Mouse (Mus musculus) midbrain, embryonic 16.5 days (tissue): Measurements from ENCODE around the gene Bsnd. TPM values are rescaled to one million over a fixed set of nuclear protein-coding genes. Genes with fewer than 3 reads are reported as not detected.

Experiments used
- ATAC-seq: fragments of 200-750 bp; cut with Nextera tagmentation; 2 replicates; pipeline ENCODE4 v1.8.0; 2017; ENCODE audit warnings: moderate TSS enrichment
- H3K27ac ChIP-seq: fragments of 300-500 bp; sonication (generic); 2 replicates; pipeline ENCODE4 v1.5.1; 2014; ENCODE audit warnings: mild to moderate bottlenecking, low read length, mixed read lengths
- H3K27me3 ChIP-seq: fragments of 300-500 bp; sonication (generic); 2 replicates; pipeline ENCODE4 v1.6.1; 2014; ENCODE audit warnings: low read depth, low read length, mixed read lengths; ENCODE audit not compliant: control insufficient read depth, insufficient read depth
- H3K36me3 ChIP-seq: fragments of 300-500 bp; sonication (generic); 2 replicates; pipeline ENCODE4 v1.6.1; 2014; ENCODE audit warnings: mild to moderate bottlenecking, low read length, moderate library complexity, mixed read lengths; ENCODE audit not compliant: control insufficient read depth, insufficient read depth
- H3K4me1 ChIP-seq: fragments of 300-500 bp; sonication (generic); 2 replicates; pipeline ENCODE4 v1.6.1; 2014; ENCODE audit warnings: mild to moderate bottlenecking, low read length, mixed read lengths; ENCODE audit not compliant: control insufficient read depth, insufficient read depth
- H3K4me2 ChIP-seq: fragments of 300-500 bp; sonication (generic); 2 replicates; pipeline ENCODE4 v1.6.1; 2014; ENCODE audit warnings: mild to moderate bottlenecking, low read length, mixed read lengths
- H3K4me3 ChIP-seq: fragments of 300-500 bp; sonication (generic); 2 replicates; pipeline ENCODE4 v1.5.1; 2014; ENCODE audit warnings: low read depth, mild to moderate bottlenecking, low read length, moderate library complexity, mixed read lengths
- H3K9ac ChIP-seq: fragments of 300-500 bp; sonication (generic); 2 replicates; pipeline ENCODE4 v1.6.1; 2014; ENCODE audit warnings: low read depth, low read length, mixed read lengths
- H3K9me3 ChIP-seq: fragments of 300-500 bp; sonication (generic); replicated peaks from 2 replicates; pipeline ENCODE4 v1.6.1; 2014; ENCODE audit warnings: mild to moderate bottlenecking, low read length, mixed read lengths; ENCODE audit not compliant: control insufficient read depth, poor library complexity, severe bottlenecking
- WGBS: fragments of 180-500 bp; shearing (Covaris S2); extraction: QIAGEN DNeasy Blood & Tissue Kit; methylation state at CpG from one replicate; pipeline ENCODE4 v1.1.7; 2014; 5-methylcytosine and 5-hydroxymethylcytosine counted together
- polyA plus RNA-seq: library from polyadenylated mRNA; unstranded; fragments of >200 nt; fragmentation: Nextera tagmentation; extraction: Ambion mirVana; gene quantifications from 2 replicates; pipeline ENCODE4 v1.2.1, GENCODE M21; 2015

Bsnd gene
- not detected in 2 replicates for polyA plus RNA-seq

DNA sequence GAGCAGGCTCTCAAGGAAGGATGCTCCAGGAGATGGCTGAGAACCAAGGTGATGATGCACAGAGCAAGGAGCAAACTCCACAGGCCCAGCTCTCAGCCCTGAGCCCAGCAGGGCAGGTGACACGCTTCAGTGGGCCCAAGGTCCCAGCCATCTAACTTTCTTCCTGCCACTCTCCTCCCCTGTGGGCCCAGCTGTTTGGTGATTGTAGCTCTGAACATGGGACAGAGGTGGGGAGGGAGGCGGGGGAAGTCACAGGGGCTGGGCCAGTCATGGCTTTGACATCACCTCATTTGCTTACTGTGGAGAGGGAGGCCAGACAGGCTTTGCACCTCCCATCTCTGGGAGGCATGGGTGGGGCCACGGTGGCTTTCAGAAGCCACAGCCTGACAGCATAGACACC, at the start of gene Bsnd:
TSS of gene Bsnd (minus strand) at position 168 of the 400 bp plus-strand sequence.
- no peaks in the 10 kb centered on the region for H3K27me3 ChIP-seq
- H3K9me3 ChIP-seq: no peaks in the 10 kb centered on the region
- ATAC-seq: no peak
- no peaks in the 10 kb centered on the region for H3K36me3 ChIP-seq
- no peaks in the 10 kb centered on the region for H3K4me1 ChIP-seq
- no peak within 1 kb of the TSS for H3K9ac ChIP-seq
- H3K4me3 ChIP-seq: no peak within 1 kb of the TSS
- H3K4me2 ChIP-seq: no peak within 1 kb of the TSS
- 59% methylated on average over 3 of the region's 3 CpGs for WGBS
- H3K27ac ChIP-seq: no peak within 1 kb of the TSS

DNA sequence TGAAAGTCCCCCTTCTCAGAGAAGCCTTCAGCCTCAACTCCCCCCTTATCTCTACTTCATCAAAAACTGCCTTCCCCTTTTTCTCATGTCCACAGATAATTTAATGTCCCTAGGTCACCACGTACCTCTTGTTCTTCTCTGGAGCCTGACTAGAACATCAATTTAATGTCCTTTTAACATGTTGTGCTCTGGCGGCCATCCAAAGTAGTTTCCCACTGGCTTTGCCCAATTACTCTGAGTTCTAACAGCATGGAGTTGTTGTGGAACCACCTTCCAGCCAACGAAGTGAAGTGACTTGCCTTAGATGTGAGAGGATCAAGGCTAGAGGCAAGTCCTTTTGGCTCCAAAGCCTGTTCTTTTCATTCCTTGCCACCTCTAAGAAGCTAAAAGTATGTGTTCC, 49.4 kb upstream of the Bsnd start:
- no peak overlapping the region for H3K9ac ChIP-seq

DNA sequence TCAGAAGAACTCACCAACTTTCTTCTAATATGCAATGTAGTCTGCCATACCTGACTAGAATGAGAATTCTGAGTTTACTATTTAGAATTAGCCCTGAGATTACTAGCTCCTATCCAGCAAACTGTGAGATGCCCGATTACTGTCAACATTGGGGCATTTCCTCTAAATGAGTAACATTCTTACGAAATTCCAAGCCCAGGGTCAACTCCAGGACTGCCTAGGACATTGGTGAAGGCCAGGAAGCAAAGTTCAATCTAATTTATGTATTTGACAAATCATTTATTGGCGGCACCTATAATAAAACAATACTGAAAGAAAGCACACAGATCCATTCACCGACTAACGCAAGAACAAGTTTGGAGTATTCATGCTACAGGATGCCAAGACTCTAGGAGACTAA, 47.7 kb upstream of the Bsnd start:
- Histone ChIP-seq H3K4me3 (no peak overlapping the region), H3K9me3 (no peaks in the 10 kb centered on the region), H3K27me3 (no peaks in the 10 kb centered on the region), H3K36me3 (no peaks in the 10 kb centered on the region), H3K4me2 (no peak overlapping the region), H3K27ac (no peak overlapping the region), H3K4me1 (no peaks in the 10 kb centered on the region), H3K9ac (no peak overlapping the region)
- 90% methylated on average over 5 of the region's 5 CpGs for WGBS
- ATAC-seq: no peak

More for the DNA sequence above, 49.4 kb upstream of the Bsnd start:
- Histone ChIP-seq H3K36me3 (no peaks in the 10 kb centered on the region), H3K4me3 (no peak overlapping the region), H3K4me1 (no peaks in the 10 kb centered on the region), H3K9me3 (no peaks in the 10 kb centered on the region), H3K4me2 (no peak overlapping the region), H3K27ac (no peak overlapping the region), H3K27me3 (no peaks in the 10 kb centered on the region)
- no peak for ATAC-seq
- 63% methylated on average over 3 of the region's 3 CpGs for WGBS

DNA sequence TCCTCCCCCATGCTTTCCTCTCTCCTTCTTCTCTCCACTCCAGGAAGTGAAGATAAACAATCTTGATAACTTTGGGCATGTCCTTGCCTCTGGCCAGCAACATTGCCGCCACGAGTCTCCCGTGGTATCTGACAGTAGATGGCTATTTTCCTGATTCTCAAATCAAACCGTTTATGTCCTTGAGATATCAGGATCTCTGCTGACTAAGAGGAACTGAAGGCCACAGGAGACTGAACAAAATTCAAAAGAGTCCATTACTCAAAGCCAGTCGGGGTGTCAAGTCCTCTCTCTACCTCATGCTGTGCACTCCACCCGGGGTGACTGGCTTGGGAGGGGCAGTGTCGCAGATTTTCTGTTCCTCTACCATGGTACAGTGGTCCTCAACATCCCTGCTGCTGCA, 42.2 kb upstream of the Bsnd start:
- Histone ChIP-seq H3K27ac (no peak overlapping the region), H3K4me3 (no peak overlapping the region), H3K9ac (no peak overlapping the region), H3K27me3 (no peaks in the 10 kb centered on the region), H3K36me3 (no peaks in the 10 kb centered on the region), H3K9me3 (no peaks in the 10 kb centered on the region), H3K4me2 (no peak overlapping the region), H3K4me1 (peaks cover 3% of the 10 kb centered on the region; the same call in 1 of the 2 replicates)
- WGBS: 74% methylated on average over 7 of the region's 7 CpGs
- ATAC-seq: no peak

DNA sequence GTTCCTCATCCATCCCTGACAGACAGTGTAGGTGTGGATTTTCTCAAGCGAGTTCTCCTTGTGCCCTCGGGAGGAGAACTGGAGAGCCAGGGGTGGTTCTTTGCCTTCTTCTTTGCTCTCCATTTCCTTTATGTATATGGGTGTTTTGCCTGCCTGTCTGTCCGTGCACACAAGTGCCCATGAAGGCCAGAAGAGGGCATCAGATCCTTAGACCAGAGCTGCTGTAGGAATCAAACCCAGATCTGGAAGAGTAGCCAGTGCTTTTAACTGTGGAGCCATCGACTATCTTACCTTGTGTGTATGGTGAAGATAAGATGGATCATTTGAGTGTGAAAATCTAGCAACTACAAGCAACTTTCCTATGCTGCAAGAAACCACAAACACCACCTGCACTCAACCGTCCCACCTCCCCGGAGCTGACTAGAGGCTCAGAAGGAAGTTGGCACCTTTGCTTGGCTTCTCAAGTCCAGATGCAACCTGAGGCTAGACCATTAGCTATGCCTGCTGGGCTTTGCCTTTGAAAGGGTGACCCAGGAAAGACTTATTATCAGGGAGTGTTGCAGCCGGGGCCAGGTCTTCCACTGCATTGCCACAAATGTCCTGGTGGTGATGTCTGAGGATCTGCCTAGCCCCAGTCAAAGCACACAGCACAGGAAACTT, 41.5 kb upstream of the Bsnd start:
- Histone ChIP-seq H3K27me3 (no peaks in the 10 kb centered on the region), H3K9ac (no peak overlapping the region), H3K4me1 (peaks cover 3% of the 10 kb centered on the region; the same call in 1 of the 2 replicates), H3K4me2 (no peak overlapping the region), H3K36me3 (no peaks in the 10 kb centered on the region), H3K4me3 (no peak overlapping the region), H3K27ac (no peak overlapping the region), H3K9me3 (no peaks in the 10 kb centered on the region)
- WGBS: 64% methylated on average over 7 of the region's 7 CpGs
- ATAC-seq: no peak

DNA sequence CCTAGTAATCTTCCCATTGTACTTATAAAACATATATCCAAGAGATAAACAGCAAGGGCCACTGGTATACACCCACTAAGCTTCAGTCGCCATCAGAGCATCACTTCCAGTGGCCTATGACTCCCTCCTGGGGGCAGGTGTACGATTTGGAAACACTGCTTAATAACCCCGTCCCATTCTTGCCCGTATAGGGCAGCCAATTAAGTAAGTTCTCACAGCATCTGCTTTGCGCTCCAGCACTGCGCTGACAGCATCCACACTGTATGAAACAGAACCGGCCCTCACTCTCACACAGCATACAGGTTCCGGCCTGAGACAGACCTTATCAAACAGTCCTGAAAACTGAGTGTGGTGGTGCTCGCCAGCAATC, 38.0 kb upstream of the Bsnd start:
- H3K9ac ChIP-seq: 0 out of 2 replicates have a peak overlapping the region, but pooled peaks have one; percentile 20
- peak; percentile 71 for ATAC-seq
- no peaks in the 10 kb centered on the region for H3K36me3 ChIP-seq
- H3K4me3 ChIP-seq: no peak overlapping the region
- H3K27me3 ChIP-seq: no peaks in the 10 kb centered on the region
- no peak overlapping the region for H3K27ac ChIP-seq
- 66% methylated on average over 9 of the region's 9 CpGs for WGBS
- H3K4me2 ChIP-seq: no peak overlapping the region
- H3K4me1 ChIP-seq: peaks cover 3% of the 10 kb centered on the region; the same call in 1 of the 2 replicates
- no peaks in the 10 kb centered on the region for H3K9me3 ChIP-seq

DNA sequence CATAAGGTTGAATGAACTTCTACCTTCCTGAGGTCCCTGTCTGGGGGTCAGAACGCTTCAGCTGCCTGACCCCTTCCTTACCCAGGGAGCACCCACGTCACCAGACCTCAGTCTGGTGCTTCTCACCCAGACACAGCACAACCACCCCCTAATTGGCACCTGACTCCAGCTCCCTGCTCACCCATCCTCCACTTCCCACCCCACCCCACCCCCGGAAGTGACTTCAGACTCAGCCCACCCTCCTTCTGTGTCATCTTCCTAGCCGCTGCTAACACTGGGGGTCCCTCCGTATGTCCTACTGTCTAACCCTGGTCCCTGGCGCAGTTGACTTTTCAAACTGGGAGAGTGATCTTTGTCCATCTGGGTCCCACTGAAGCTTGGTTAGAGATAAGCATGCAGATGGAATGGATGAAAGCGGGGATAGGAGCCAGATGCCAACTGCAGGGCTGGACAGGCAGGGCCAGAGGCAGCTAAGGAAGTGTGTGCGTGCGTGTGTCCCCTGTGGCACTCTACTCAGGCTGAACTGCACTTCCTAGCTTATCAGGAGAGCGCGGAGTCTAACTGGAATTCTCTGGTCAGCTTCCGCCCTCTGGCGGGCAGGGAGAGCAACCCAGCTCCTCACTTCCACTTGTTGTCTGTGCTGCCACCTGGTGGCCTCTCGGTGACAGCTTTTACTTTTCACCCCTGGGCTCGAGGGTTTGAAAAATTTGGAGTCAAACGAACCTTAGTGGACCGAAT, 37.5 kb upstream of the Bsnd start:
- Histone ChIP-seq H3K9ac (peak overlapping the region; percentile 40; the same call in 1 of the 2 replicates), H3K4me3 (peak overlapping the region; percentile 16), H3K4me2 (peak overlapping the region; percentile 58), H3K27me3 (no peaks in the 10 kb centered on the region), H3K9me3 (no peaks in the 10 kb centered on the region), H3K27ac (no peak overlapping the region), H3K36me3 (no peaks in the 10 kb centered on the region), H3K4me1 (peaks cover 3% of the 10 kb centered on the region; the same call in 1 of the 2 replicates)
- peak; percentile 85 for ATAC-seq
- 17% methylated on average over 17 of the region's 17 CpGs for WGBS

DNA sequence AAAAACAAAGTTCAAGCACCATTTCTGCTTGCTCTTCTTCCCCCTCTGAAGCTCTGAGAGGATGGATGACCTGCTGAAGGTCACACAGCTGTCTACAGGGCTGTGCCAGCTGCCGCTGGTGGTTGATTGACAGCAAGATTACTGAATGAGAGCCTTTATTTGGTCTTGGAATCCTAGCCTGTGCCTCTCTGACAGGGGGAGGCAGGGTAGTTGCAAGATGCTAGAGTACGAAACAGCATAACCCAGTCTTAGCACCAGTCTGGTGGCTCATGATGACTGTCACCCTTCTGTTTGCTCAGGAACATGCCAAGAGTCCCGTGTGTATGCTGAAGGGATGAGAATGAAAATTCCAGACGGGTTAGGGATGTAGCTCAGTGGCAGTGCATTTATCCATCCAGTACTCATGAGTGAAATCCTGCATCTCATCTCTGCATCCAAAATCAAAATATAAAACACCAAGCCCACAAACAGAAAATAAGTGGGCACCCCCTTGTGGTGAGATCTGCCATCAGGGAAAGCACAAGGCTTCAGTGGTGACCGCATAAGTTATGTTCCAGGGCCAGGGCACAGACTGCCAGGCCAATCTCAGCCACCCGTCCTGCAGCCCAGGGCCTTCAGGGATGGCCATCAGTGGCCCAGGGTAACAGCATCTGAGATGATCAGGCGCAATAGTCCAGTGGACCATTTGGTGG, 35.9 kb upstream of the Bsnd start:
- no peak overlapping the region for H3K4me2 ChIP-seq
- 74% methylated on average over 7 of the region's 7 CpGs for WGBS
- peaks cover 3% of the 10 kb centered on the region; the same call in 1 of the 2 replicates for H3K4me1 ChIP-seq
- no peak overlapping the region for H3K27ac ChIP-seq
- H3K9ac ChIP-seq: no peak overlapping the region
- H3K9me3 ChIP-seq: no peaks in the 10 kb centered on the region
- ATAC-seq: no peak
- no peaks in the 10 kb centered on the region for H3K36me3 ChIP-seq
- no peaks in the 10 kb centered on the region for H3K27me3 ChIP-seq
- H3K4me3 ChIP-seq: no peak overlapping the region

DNA sequence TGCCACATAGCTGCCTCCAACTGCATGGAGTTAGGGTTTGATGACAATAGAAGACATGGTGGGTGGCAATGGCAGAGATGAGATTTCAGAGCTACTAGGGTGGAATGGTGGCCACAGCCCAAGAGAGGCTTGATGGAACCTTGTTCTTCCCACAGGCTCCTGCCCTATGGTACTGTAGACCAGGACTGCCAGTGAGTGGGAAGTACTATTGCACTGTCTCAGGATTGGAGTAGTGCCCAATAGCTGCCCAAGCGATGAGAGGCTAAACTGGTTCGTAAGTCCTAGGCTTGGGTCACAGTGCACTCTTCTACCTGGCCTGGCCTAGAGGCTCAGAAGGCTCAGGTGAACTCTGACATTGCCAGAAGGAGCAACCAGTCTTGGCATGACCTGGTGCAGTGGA, 32.9 kb upstream of the Bsnd start:
- Histone ChIP-seq H3K4me2 (no peak overlapping the region), H3K36me3 (no peaks in the 10 kb centered on the region), H3K27ac (no peak overlapping the region), H3K9ac (no peak overlapping the region), H3K27me3 (no peaks in the 10 kb centered on the region), H3K4me1 (peaks cover 3% of the 10 kb centered on the region; the same call in 1 of the 2 replicates), H3K9me3 (no peaks in the 10 kb centered on the region), H3K4me3 (no peak overlapping the region)
- 90% methylated on average over 2 of the region's 2 CpGs for WGBS
- no peak for ATAC-seq
